Mouse (Mus musculus) heart, embryonic 10.5 days (tissue): Measurements from ENCODE around the gene Zfp239. TPM values are rescaled to one million over a fixed set of nuclear protein-coding genes. Genes with fewer than 3 reads are reported as not detected.

ENCODE experiments used
- DNase-seq: peaks from one replicate; pipeline ENCODE4 v3.0.0-alpha.2; 2017; ENCODE audit warnings: low spot score
- H3K27ac ChIP-seq: fragments of 300-500 bp; sonication (generic); 2 replicates; pipeline ENCODE4 v1.5.1; 2016; ENCODE audit warnings: mild to moderate bottlenecking
- H3K27me3 ChIP-seq: fragments of 300-500 bp; sonication (generic); 2 replicates; pipeline ENCODE4 v1.6.1; 2016; ENCODE audit warnings: mild to moderate bottlenecking; ENCODE audit not compliant: poor library complexity, insufficient read depth, severe bottlenecking
- H3K36me3 ChIP-seq: fragments of 300-500 bp; sonication (generic); 2 replicates; pipeline ENCODE4 v1.6.1; 2016; ENCODE audit warnings: mild to moderate bottlenecking, moderate library complexity
- H3K4me1 ChIP-seq: fragments of 300-500 bp; sonication (generic); 2 replicates; pipeline ENCODE4 v1.6.1; 2016; ENCODE audit warnings: mild to moderate bottlenecking
- H3K4me3 ChIP-seq: fragments of 300-500 bp; sonication (generic); 2 replicates; pipeline ENCODE4 v1.5.1; 2016; ENCODE audit warnings: mild to moderate bottlenecking, moderate library complexity
- H3K9me3 ChIP-seq: fragments of 300-500 bp; sonication (generic); 2 replicates; pipeline ENCODE4 v1.6.1; 2016; ENCODE audit warnings: mild to moderate bottlenecking, moderate library complexity
- WGBS: fragments of 180-500 bp; shearing (Covaris S2); methylation state at CpG from one replicate; pipeline ENCODE4 v1.1.7; 2016; 5-methylcytosine and 5-hydroxymethylcytosine counted together
- polyA plus RNA-seq: library from polyadenylated mRNA; unstranded; fragments of >200 nt; fragmentation: Nextera tagmentation; extraction: Ambion mirVana; gene quantifications from 2 replicates; pipeline ENCODE4 v1.2.1, GENCODE M21; 2016

Gene Zfp239
- polyA plus RNA-seq, 1 experiment from 2014 or later, result 6.3 TPM

- 58% methylated on average over 7 of the region's 7 CpGs for WGBS
- Histone ChIP-seq H3K9me3 (no peaks in the 10 kb centered on the region), H3K36me3 (no peaks in the 10 kb centered on the region), H3K27ac (0 out of 2 replicates have a peak overlapping the region, but pooled peaks have one; percentile 16), H3K4me3 (no peak overlapping the region), H3K4me1 (peaks cover 11% of the 10 kb centered on the region), H3K27me3 (no peaks in the 10 kb centered on the region)
- no peak for DNase-seq
Measured at GRCm38 (mm10) chr6:117881997-117882396, 20.1 kb downstream of the Zfp239 start.

- H3K4me3 ChIP-seq, result no peak overlapping the region
- no peaks in the 10 kb centered on the region for H3K36me3 ChIP-seq
- no peaks in the 10 kb centered on the region for H3K9me3 ChIP-seq
- H3K27ac ChIP-seq, result no peak overlapping the region
- no peaks in the 10 kb centered on the region for H3K27me3 ChIP-seq
- no peak for DNase-seq
- 78% methylated on average over 2 of the region's 2 CpGs for WGBS
- H3K4me1 ChIP-seq, result peaks cover 15% of the 10 kb centered on the region
Measured at GRCm38 (mm10) chr6:117885943-117886342, 24.0 kb downstream of the Zfp239 start.

GRCm38 (mm10) chr6:117888032-117888431, 26.1 kb downstream of the Zfp239 start:
- H3K9me3 ChIP-seq, result no peaks in the 10 kb centered on the region
- no peak for DNase-seq
- peaks cover 17% of the 10 kb centered on the region for H3K4me1 ChIP-seq
- WGBS, result 32% methylated on average over 1 of the region's 1 CpGs
- H3K4me3 ChIP-seq, result peak overlapping the region; percentile 22
- H3K36me3 ChIP-seq, result no peaks in the 10 kb centered on the region
- H3K27me3 ChIP-seq, result no peaks in the 10 kb centered on the region
- H3K27ac ChIP-seq, result peak overlapping the region; percentile 82

GRCm38 (mm10) chr6:117888642-117889096, 26.8 kb downstream of the Zfp239 start:
- H3K4me3 ChIP-seq, result peak overlapping the region; percentile 22; the same call in 1 of the 2 replicates
- no peaks in the 10 kb centered on the region for H3K9me3 ChIP-seq
- H3K4me1 ChIP-seq, result peaks cover 17% of the 10 kb centered on the region
- H3K36me3 ChIP-seq, result no peaks in the 10 kb centered on the region
- 39% methylated on average over 2 of the region's 2 CpGs for WGBS
- DNase-seq, result peak; percentile 90
- H3K27ac ChIP-seq, result peak overlapping the region; percentile 82
- H3K27me3 ChIP-seq, result no peaks in the 10 kb centered on the region

- H3K27ac ChIP-seq, result no peak overlapping the region
- 83% methylated on average over 6 of the region's 6 CpGs for WGBS
Measured at GRCm38 (mm10) chr6:117890257-117890656, 28.4 kb downstream of the Zfp239 start.

DNA sequence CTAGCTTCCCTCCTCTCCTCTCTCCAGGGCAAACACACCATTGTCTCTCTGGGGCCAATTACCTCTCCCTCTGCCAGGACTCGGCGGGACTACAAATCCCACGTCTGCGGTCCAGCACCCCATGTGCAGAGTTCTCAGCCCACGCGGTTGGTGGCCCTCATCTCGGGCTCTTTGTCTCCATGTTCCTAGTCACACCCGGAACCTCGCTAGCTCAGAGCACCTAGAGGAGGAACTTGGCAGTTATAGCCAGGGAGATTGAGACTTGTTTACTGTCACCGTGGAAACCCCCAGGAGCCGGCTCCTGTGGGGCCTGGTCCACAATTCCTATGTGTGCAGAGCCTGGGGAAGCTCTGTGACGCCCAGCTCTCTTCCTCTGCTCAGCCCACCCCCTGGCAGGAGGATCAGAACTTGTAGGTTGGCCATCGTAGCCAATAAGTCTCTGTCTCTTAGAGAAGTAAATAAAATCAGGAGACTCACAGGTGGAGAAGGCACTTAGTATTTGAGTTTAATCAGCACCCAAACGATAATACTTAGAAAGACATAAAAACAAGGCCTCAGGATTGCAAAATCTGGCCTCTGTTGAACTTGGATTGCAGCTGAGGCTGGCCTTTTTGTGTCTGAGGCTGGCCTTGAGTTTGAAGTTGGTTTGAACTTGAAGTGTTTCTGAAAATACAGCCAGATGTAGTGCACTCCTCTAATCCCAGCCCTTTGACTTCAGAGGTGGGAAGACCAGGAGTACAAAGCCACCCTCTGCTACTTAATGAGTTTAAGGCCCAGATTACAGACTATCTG, 29.7 kb downstream of the Zfp239 start:
- no peaks in the 10 kb centered on the region for H3K9me3 ChIP-seq
- no peak overlapping the region for H3K4me3 ChIP-seq
- DNase-seq, result no peak
- H3K27ac ChIP-seq, result 0 out of 2 replicates have a peak overlapping the region, but pooled peaks have one; percentile 23
- 60% methylated on average over 14 of the region's 14 CpGs for WGBS
- H3K36me3 ChIP-seq, result no peaks in the 10 kb centered on the region
- H3K27me3 ChIP-seq, result no peaks in the 10 kb centered on the region
- peaks cover 17% of the 10 kb centered on the region for H3K4me1 ChIP-seq

More at GRCm38 (mm10) chr6:117890257-117890656, 28.4 kb downstream of the Zfp239 start:
- H3K4me3 ChIP-seq, result no peak overlapping the region
- no peaks in the 10 kb centered on the region for H3K9me3 ChIP-seq
- H3K27me3 ChIP-seq, result no peaks in the 10 kb centered on the region
- no peaks in the 10 kb centered on the region for H3K36me3 ChIP-seq
- DNase-seq, result no peak
- peaks cover 17% of the 10 kb centered on the region for H3K4me1 ChIP-seq

DNA sequence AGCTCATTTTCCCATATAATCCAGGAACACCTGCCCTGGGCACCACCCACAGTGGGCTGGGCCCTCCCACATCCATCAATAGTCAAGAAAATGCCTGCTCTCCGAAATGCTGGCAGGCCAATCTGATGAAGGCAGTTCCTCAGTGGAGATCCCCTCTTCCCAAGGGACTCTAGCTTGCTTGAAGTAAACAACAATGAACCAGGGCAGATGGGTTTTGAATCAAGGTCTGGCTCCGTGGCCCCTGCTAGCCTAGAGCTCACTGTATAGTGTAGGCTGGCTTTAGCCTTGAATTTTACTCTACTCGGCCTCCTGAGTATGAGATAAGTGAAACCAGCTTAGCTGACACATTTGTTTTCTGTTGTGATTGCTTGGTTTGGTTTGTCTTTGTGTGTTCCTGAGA, 30.5 kb downstream of the Zfp239 start:
- 67% methylated on average over 3 of the region's 3 CpGs for WGBS

GRCm38 (mm10) chr6:117893435-117893834, 31.5 kb downstream of the Zfp239 start:
- Histone ChIP-seq H3K4me1 (peaks cover 14% of the 10 kb centered on the region), H3K27me3 (no peaks in the 10 kb centered on the region), H3K27ac (no peak overlapping the region), H3K9me3 (no peaks in the 10 kb centered on the region), H3K36me3 (no peaks in the 10 kb centered on the region), H3K4me3 (no peak overlapping the region)
- DNase-seq, result no peak
- 86% methylated on average over 2 of the region's 2 CpGs for WGBS

More for the DNA sequence above, 30.5 kb downstream of the Zfp239 start:
- no peak for DNase-seq
- Histone ChIP-seq H3K36me3 (no peaks in the 10 kb centered on the region), H3K4me3 (no peak overlapping the region), H3K4me1 (peaks cover 17% of the 10 kb centered on the region), H3K9me3 (no peaks in the 10 kb centered on the region), H3K27me3 (no peaks in the 10 kb centered on the region), H3K27ac (no peak overlapping the region)

- Histone ChIP-seq H3K36me3 (no peaks in the 10 kb centered on the region), H3K27me3 (no peaks in the 10 kb centered on the region), H3K4me1 (peaks cover 8% of the 10 kb centered on the region), H3K4me3 (no peak overlapping the region), H3K9me3 (no peaks in the 10 kb centered on the region), H3K27ac (no peak overlapping the region)
- 76% methylated on average over 5 of the region's 5 CpGs for WGBS
- DNase-seq, result no peak
Measured at GRCm38 (mm10) chr6:117897800-117898199, 35.9 kb downstream of the Zfp239 start.

DNA sequence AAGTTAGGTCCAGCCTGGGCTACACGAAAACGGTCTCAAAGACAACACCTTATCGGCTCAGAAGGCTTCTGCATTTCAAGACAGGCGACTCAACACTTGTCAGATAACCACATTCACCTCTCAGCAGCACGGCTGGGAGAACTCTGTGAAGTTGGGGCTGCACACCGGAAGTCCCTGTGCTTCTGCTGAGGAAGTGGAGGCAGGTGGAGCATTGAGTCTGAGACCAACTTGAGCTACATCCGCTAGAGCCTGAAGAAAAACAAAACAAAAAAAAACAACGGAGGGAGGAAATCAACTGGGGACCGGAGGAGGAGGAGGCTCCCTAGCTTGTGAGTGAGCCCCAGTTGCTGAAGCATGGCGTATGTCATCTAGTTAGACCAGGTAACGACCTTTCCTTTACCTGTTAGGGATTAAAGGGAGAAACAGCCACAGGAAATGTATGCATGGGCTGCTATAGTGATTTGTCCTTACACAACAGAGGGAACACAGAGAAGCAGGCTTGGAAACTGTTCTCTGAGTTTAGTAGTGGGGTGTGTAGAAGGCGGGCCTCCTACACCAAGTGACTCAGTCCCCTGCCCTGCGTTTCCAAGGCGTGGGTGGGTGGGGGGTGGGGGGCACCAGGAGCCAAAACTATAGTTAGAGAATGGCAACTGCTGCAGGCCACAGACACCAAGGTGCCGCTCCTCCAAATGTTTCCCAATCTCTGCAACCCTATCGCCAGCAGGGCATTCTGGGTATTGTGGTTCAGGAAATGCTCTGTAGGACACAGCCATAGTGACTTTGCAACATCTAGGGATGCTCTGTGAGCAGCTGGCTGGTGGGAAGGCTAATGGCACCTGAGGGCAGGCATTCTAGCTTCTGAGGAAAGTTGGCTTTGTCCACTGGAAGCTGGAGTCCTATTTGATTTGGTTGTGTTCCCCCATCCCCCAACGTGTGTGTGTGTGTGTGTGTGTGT, 38.5 kb downstream of the Zfp239 start, which contains the start of gene Hnrnpf:
Hnrnpf (plus strand) TSS at position 199 of the 955 bp plus-strand sequence.
- peaks cover 11% of the 10 kb centered on the region for H3K4me1 ChIP-seq
- no peak for DNase-seq
- 62% methylated on average over 17 of the region's 17 CpGs for WGBS
- no peaks in the 10 kb centered on the region for H3K27me3 ChIP-seq
- no peaks in the 10 kb centered on the region for H3K9me3 ChIP-seq
- peak within 1 kb of the TSS; percentile 38; the same call in 1 of the 2 replicates for H3K27ac ChIP-seq
- no peaks in the 10 kb centered on the region for H3K36me3 ChIP-seq
- H3K4me3 ChIP-seq, result no peak within 1 kb of the TSS

- Histone ChIP-seq H3K4me1 (peaks cover 13% of the 10 kb centered on the region), H3K27ac (no peak overlapping the region), H3K36me3 (no peaks in the 10 kb centered on the region), H3K27me3 (no peaks in the 10 kb centered on the region), H3K4me3 (no peak overlapping the region), H3K9me3 (no peaks in the 10 kb centered on the region)
- 64% methylated on average over 9 of the region's 9 CpGs for WGBS
- no peak for DNase-seq
Measured at GRCm38 (mm10) chr6:117901510-117902402, 39.9 kb downstream of the Zfp239 start.

DNA sequence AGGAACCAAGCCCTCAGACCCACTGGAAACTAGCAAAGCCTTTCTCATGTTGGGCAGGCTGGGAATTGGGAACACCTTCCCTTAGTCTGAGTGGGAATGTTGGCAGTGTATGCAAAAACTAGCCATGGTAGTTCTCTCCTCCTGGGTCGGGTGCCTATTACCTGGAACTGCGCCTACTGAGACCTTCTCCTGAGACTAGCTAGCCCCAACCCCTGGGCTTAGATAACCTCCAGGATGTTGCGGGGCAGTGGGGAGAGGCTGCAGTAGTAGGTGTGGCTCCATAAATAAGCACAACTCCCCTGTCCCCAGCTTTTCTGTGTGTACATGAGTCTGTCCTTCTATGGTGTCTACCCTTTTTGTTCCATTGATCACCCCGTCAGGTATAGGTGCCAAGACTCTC, 40.7 kb downstream of the Zfp239 start:
- Histone ChIP-seq H3K4me1 (peaks cover 13% of the 10 kb centered on the region), H3K27ac (no peak overlapping the region), H3K27me3 (no peaks in the 10 kb centered on the region), H3K4me3 (no peak overlapping the region), H3K9me3 (no peaks in the 10 kb centered on the region), H3K36me3 (no peaks in the 10 kb centered on the region)
- WGBS, result 76% methylated on average over 4 of the region's 4 CpGs
- DNase-seq, result peak; percentile 75
